Mouse (Mus musculus) limb, embryonic 12.5 days (tissue): ENCODE measurements around the gene Klra2. TPM values are rescaled to one million over a fixed set of nuclear protein-coding genes. Genes with fewer than 3 reads are reported as not detected.

ENCODE experiments used
- ATAC-seq: fragments of 200-750 bp; cut with Nextera tagmentation; 2 replicates; pipeline ENCODE4 v1.8.0; 2017; ENCODE audit warnings: low read depth, moderate TSS enrichment; ENCODE audit not compliant: insufficient number of reproducible peaks, insufficient read depth, low FRiP score, low TSS enrichment
- H3K27ac ChIP-seq: fragments of 300-500 bp; sonication (generic); 2 replicates; pipeline ENCODE4 v1.5.1; 2016; ENCODE audit warnings: mild to moderate bottlenecking, moderate library complexity
- H3K27me3 ChIP-seq: fragments of 300-500 bp; sonication (generic); 2 replicates; pipeline ENCODE4 v1.6.1; 2016; ENCODE audit warnings: mild to moderate bottlenecking, moderate library complexity
- H3K36me3 ChIP-seq: fragments of 300-500 bp; sonication (generic); 2 replicates; pipeline ENCODE4 v1.6.1; 2016; ENCODE audit warnings: mild to moderate bottlenecking, moderate library complexity
- H3K4me1 ChIP-seq: fragments of 300-500 bp; sonication (generic); replicated peaks from 2 replicates; pipeline ENCODE4 v1.6.1; 2016
- H3K4me2 ChIP-seq: fragments of 300-500 bp; sonication (generic); 2 replicates; pipeline ENCODE4 v1.6.1; 2016; ENCODE audit warnings: mild to moderate bottlenecking, moderate library complexity
- H3K4me3 ChIP-seq: fragments of 300-500 bp; sonication (generic); replicated peaks from 2 replicates; pipeline ENCODE4 v1.5.1; 2016; ENCODE audit warnings: mild to moderate bottlenecking
- H3K9ac ChIP-seq: fragments of 300-500 bp; sonication (generic); replicated peaks from 2 replicates; pipeline ENCODE4 v1.6.1; 2016; ENCODE audit warnings: mild to moderate bottlenecking, moderate library complexity
- H3K9me3 ChIP-seq: fragments of 300-500 bp; sonication (generic); 2 replicates; pipeline ENCODE4 v1.6.1; 2016; ENCODE audit warnings: mild to moderate bottlenecking, moderate library complexity
- WGBS: fragments of 180-500 bp; shearing (Covaris S2); methylation state at CpG from one replicate; pipeline ENCODE4 v1.1.7; 2016; 5-methylcytosine and 5-hydroxymethylcytosine counted together
- polyA plus RNA-seq: library from polyadenylated mRNA; unstranded; fragments of >200 nt; fragmentation: Nextera tagmentation; extraction: Ambion mirVana; gene quantifications from 2 replicates; pipeline ENCODE4 v1.2.1, GENCODE M21; 2016

Klra2 gene
- polyA plus RNA-seq, 1 experiment from 2014 or later = not detected

GRCm38 (mm10) chr6:131264175-131264574 is 17.0 kb upstream of the Klra2 start:
- H3K4me1 ChIP-seq = no peaks in the 10 kb centered on the region
- no peak for ATAC-seq
- H3K4me3 ChIP-seq = no peak overlapping the region
- H3K4me2 ChIP-seq = no peak overlapping the region
- no peak overlapping the region for H3K27ac ChIP-seq
- no peak overlapping the region for H3K9ac ChIP-seq
- H3K9me3 ChIP-seq = peaks cover 9% of the 10 kb centered on the region; the same call in 1 of the 2 replicates
- whole genome bisulfite sequencing = 84% methylated on average over 5 of the region's 5 CpGs
- H3K27me3 ChIP-seq = no peaks in the 10 kb centered on the region
- no peaks in the 10 kb centered on the region for H3K36me3 ChIP-seq

- H3K9ac ChIP-seq = no peak overlapping the region
- H3K4me1 ChIP-seq = no peaks in the 10 kb centered on the region
- H3K4me2 ChIP-seq = no peak overlapping the region
- 69% methylated on average over 3 of the region's 3 CpGs for WGBS
- no peaks in the 10 kb centered on the region for H3K27me3 ChIP-seq
- no peak overlapping the region for H3K27ac ChIP-seq
- H3K9me3 ChIP-seq = peaks cover 9% of the 10 kb centered on the region; the same call in 1 of the 2 replicates
- no peaks in the 10 kb centered on the region for H3K36me3 ChIP-seq
- ATAC-seq = no peak
- H3K4me3 ChIP-seq = no peak overlapping the region
Observed at GRCm38 (mm10) chr6:131262778-131263177, 15.6 kb upstream of the Klra2 start.

- 80% methylated on average over 3 of the region's 3 CpGs for WGBS
- no peak for ATAC-seq
- peaks cover 9% of the 10 kb centered on the region; the same call in 1 of the 2 replicates for H3K9me3 ChIP-seq
Observed at GRCm38 (mm10) chr6:131262009-131262408, 14.8 kb upstream of the Klra2 start.

GRCm38 (mm10) chr6:131245081-131245480 is 2.1 kb downstream of the Klra2 start:
- Histone ChIP-seq H3K27ac (no peak overlapping the region), H3K4me1 (no peaks in the 10 kb centered on the region), H3K9ac (no peak overlapping the region), H3K27me3 (no peaks in the 10 kb centered on the region), H3K4me2 (no peak overlapping the region), H3K4me3 (no peak overlapping the region), H3K9me3 (no peaks in the 10 kb centered on the region), H3K36me3 (no peaks in the 10 kb centered on the region)
- 79% methylated on average over 2 of the region's 2 CpGs for WGBS
- ATAC-seq = no peak

More at GRCm38 (mm10) chr6:131262009-131262408, 14.8 kb upstream of the Klra2 start:
- H3K4me2 ChIP-seq = no peak overlapping the region
- no peaks in the 10 kb centered on the region for H3K36me3 ChIP-seq
- H3K4me3 ChIP-seq = no peak overlapping the region
- no peak overlapping the region for H3K9ac ChIP-seq
- H3K27ac ChIP-seq = no peak overlapping the region
- H3K27me3 ChIP-seq = no peaks in the 10 kb centered on the region
- no peaks in the 10 kb centered on the region for H3K4me1 ChIP-seq

Other genes with a start within 250 kb of the Klra2 start
- gene Magohb, start 45.9 kb upstream of the Klra2 start, polyA plus RNA-seq = 70.3 and 78.3 TPM in 2 replicates
- gene Styk1, start 106.2 kb upstream of the Klra2 start, polyA plus RNA-seq = 2.9 and 3.2 TPM in 2 replicates
- 32.8 and 38.5 TPM in 2 replicates for gene Ybx3, start 141.1 kb upstream of the Klra2 start, polyA plus RNA-seq
- gene 5430401F13Rik, start 239.0 kb upstream of the Klra2 start, polyA plus RNA-seq = not detected in 2 replicates
- gene Gm6619, start 239.0 kb upstream of the Klra2 start, polyA plus RNA-seq = not detected in 2 replicates